Mouse (Mus musculus): Measurements from ENCODE around the gene Nek3. TPM values are rescaled to one million over a fixed set of nuclear protein-coding genes. Genes with fewer than 3 reads are reported as not detected.

The Nek3 gene
- polyA plus RNA-seq, 1 experiment from 2014 or later, result 6.1 TPM

DNA sequence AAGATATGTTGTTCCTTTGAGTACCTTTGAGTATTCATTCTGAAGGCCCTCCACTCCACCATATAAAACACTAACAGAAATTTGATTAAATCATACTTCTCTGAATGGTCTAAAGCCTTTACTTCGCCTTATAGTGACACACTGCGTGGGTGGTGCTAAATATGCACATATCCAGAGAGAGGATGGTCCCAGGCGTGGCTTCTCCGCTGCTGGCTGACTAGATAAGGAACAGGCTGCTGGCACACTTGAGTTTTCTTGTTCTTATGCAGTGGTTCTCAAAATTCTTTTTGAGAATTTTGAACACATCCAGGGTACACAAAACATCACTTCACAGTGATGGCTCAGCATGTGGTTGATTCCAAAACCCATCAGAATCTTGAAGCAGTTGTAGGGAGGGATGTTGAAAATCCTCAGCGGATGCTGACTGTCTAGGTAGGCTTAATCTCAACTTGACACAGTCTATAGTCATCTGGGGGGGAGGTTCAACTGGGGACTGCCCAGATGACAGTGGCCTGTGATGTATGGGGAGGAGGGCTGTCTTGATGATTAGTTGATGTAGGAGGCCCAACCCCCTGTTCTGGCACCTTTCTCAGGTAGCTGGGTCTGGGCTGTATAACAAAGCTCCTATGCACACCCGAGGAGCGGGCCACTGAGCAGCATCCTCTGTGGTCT, 32.0 kb downstream of the Nek3 start:
- no peak for ATAC-seq
- 0 out of 2 replicates have a peak, but pooled peaks cover 2% of the 10 kb centered on the region for H3K36me3 ChIP-seq (ENCODE audit: control insufficient read depth, insufficient read depth, low read length)
- H3K27me3 ChIP-seq (ENCODE audit: control insufficient read depth, insufficient read depth, low read depth, low read length), result no peaks in the 10 kb centered on the region
- H3K27ac ChIP-seq (ENCODE audit: low read length), result no peak overlapping the region
- 0 out of 2 replicates have a peak, but pooled peaks cover 2% of the 10 kb centered on the region for H3K9me3 ChIP-seq (replicated peaks; ENCODE audit: control insufficient read depth, low read length, poor library complexity, severe bottlenecking)
- 95% methylated on average over 7 of the region's 7 CpGs for WGBS
- no peak overlapping the region for H3K4me3 ChIP-seq (ENCODE audit: low read depth, low read length)
- no peak overlapping the region for H3K4me2 ChIP-seq (ENCODE audit: low read length)
- no peaks in the 10 kb centered on the region for H3K4me1 ChIP-seq (ENCODE audit: control insufficient read depth, insufficient read depth, low read length)
- H3K9ac ChIP-seq (ENCODE audit: low read depth, low read length), result no peak overlapping the region

DNA sequence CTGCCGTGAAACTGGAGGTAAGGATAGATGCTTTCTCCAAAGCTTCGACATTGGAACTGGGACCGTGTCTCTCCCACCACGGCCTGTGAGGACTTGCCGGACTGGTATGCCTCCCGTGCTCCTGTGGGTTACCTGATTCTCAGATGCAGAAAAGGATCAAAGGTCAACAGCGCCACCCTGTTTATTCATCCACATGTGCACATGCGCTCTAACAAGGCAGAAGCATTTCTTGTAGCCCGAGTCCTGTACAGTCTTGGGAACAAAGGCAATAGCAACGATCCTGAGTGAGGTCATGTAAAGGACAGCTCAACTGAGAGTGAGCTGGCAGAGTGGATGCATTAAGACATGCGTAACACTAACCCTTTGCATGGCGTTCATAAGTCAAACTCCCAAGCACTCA, 34.2 kb downstream of the Nek3 start:
- Histone ChIP-seq H3K27me3 (ENCODE audit: control insufficient read depth, insufficient read depth, low read depth, low read length) (no peaks in the 10 kb centered on the region), H3K27ac (ENCODE audit: low read length) (no peak overlapping the region), H3K4me1 (ENCODE audit: control insufficient read depth, insufficient read depth, low read length) (no peaks in the 10 kb centered on the region), H3K36me3 (ENCODE audit: control insufficient read depth, insufficient read depth, low read length) (peaks cover 8% of the 10 kb centered on the region; the same call in 1 of the 2 replicates), H3K4me3 (ENCODE audit: low read depth, low read length) (no peak overlapping the region), H3K4me2 (ENCODE audit: low read length) (no peak overlapping the region), H3K9ac (ENCODE audit: low read depth, low read length) (no peak overlapping the region), H3K9me3 (replicated peaks; ENCODE audit: control insufficient read depth, low read length, poor library complexity, severe bottlenecking) (no peaks in the 10 kb centered on the region)
- ATAC-seq, result no peak
- WGBS, result 89% methylated on average over 12 of the region's 12 CpGs

DNA sequence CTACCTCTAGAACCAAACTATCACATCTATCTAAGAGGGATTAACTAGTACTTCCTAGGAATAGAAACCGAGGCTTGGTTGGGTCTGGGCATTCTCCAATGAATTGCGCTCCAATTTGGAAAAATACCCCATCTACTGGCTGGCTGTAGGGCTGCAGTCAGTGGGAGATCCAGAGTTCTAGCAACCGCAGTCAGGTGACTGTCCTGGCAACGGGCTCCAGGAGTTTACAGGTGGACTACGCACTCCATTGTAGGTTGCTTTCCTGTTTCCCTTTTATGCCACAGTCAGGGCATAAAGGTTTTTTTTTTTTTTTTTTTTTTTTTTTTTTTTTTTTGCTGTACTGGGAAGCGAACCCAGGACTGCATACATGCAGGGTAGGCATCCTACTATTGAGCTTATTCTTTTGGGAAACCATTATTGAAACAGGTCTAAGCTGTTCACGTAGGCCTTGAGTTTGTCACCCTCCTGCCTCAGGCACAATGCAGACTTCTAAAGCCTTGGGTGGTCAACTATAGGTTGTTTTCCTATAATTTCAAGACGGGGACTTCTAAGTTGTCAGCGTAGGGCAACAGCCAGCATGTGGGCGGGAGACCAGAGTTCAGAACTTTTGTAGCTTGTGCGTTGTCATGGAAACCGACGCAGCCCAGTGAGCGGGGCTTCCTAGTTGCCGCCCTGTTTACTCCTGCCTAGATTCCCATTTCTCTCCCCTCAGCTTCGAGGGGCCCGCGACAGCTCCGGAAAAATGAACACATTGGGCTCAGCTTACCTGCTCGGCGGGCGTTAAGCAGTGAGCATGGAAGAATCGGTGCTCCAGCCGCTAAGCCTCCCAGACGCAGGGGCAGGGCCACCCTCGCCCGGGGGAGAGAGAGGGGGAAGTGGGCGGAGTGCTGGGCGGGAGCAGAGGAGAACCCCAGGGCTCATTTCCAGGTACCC, 41.7 kb downstream of the Nek3 start, which contains the start of gene Nek5:
Gene Nek5, minus strand, starts transcription at position 834 of the 933 bp plus-strand sequence.
- Histone ChIP-seq H3K27ac (ENCODE audit: low read length) (no peak within 1 kb of the TSS), H3K36me3 (ENCODE audit: control insufficient read depth, insufficient read depth, low read length) (peaks cover 12% of the 10 kb centered on the region; the same call in 1 of the 2 replicates), H3K27me3 (ENCODE audit: control insufficient read depth, insufficient read depth, low read depth, low read length) (0 out of 2 replicates have a peak, but pooled peaks cover 2% of the 10 kb centered on the region), H3K9me3 (replicated peaks; ENCODE audit: control insufficient read depth, low read length, poor library complexity, severe bottlenecking) (no peaks in the 10 kb centered on the region), H3K4me3 (ENCODE audit: low read depth, low read length) (peak within 1 kb of the TSS; percentile 38), H3K4me1 (ENCODE audit: control insufficient read depth, insufficient read depth, low read length) (peaks cover 5% of the 10 kb centered on the region), H3K4me2 (ENCODE audit: low read length) (peak within 1 kb of the TSS; percentile 79), H3K9ac (ENCODE audit: low read depth, low read length) (peak within 1 kb of the TSS; percentile 51; the same call in 1 of the 2 replicates)
- ATAC-seq, result peak; percentile 74
- 1% methylated on average over 29 of the region's 29 CpGs for WGBS

DNA sequence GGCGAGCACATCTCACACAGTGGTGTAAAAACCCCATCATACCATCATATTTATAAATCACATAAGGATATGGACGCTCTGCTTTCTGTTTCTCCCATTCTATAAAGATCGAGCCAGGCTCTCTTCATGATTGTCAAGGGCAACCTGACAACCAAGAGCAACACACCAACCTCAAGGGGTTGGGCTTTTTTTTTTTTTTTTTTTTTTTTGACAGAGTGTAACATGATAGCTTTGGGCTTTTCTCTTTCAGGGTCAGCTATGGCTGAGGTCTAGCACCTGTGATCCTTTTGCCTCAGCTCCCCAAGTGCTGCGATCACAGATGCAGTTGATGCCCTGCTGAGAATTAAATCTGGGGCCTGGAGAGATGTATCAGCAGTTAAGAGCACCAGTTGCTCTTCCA, 59.2 kb downstream of the Nek3 start:
- H3K4me2 ChIP-seq (ENCODE audit: low read length), result no peak overlapping the region

DNA sequence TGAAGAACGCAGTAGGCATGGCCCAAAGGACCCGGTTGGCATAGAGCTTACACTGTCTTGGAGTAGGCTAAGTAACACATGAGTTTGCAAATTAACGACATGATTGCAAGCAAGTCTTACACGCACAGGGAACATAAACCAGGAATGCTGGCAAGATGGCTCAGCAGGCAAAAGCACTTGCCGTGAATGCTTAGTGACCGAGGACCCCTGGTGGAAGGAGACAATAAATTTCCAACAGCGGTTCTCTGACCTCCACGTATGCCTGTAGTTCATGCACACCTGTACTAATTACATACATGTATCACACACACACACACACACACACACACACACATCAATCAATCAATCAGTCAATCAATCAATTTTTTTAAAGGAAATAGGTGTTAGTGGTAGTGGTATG, 74.7 kb downstream of the Nek3 start:
- ATAC-seq, result no peak
- no peak overlapping the region for H3K4me2 ChIP-seq (ENCODE audit: low read length)
- 59% methylated on average over 8 of the region's 8 CpGs for WGBS
- H3K27ac ChIP-seq (ENCODE audit: low read length), result no peak overlapping the region
- no peak overlapping the region for H3K9ac ChIP-seq (ENCODE audit: low read depth, low read length)
- no peaks in the 10 kb centered on the region for H3K9me3 ChIP-seq (replicated peaks; ENCODE audit: control insufficient read depth, low read length, poor library complexity, severe bottlenecking)
- H3K4me3 ChIP-seq (ENCODE audit: low read depth, low read length), result no peak overlapping the region
- no peaks in the 10 kb centered on the region for H3K27me3 ChIP-seq (ENCODE audit: control insufficient read depth, insufficient read depth, low read depth, low read length)
- H3K36me3 ChIP-seq (ENCODE audit: control insufficient read depth, insufficient read depth, low read length), result no peaks in the 10 kb centered on the region
- no peaks in the 10 kb centered on the region for H3K4me1 ChIP-seq (ENCODE audit: control insufficient read depth, insufficient read depth, low read length)

More for the DNA sequence above, 59.2 kb downstream of the Nek3 start:
- Histone ChIP-seq H3K9me3 (replicated peaks; ENCODE audit: control insufficient read depth, low read length, poor library complexity, severe bottlenecking) (no peaks in the 10 kb centered on the region), H3K27me3 (ENCODE audit: control insufficient read depth, insufficient read depth, low read depth, low read length) (no peaks in the 10 kb centered on the region), H3K4me3 (ENCODE audit: low read depth, low read length) (no peak overlapping the region), H3K36me3 (ENCODE audit: control insufficient read depth, insufficient read depth, low read length) (no peaks in the 10 kb centered on the region), H3K27ac (ENCODE audit: low read length) (no peak overlapping the region), H3K9ac (ENCODE audit: low read depth, low read length) (no peak overlapping the region), H3K4me1 (ENCODE audit: control insufficient read depth, insufficient read depth, low read length) (no peaks in the 10 kb centered on the region)
- WGBS, result 72% methylated on average over 4 of the region's 4 CpGs
- ATAC-seq, result no peak

DNA sequence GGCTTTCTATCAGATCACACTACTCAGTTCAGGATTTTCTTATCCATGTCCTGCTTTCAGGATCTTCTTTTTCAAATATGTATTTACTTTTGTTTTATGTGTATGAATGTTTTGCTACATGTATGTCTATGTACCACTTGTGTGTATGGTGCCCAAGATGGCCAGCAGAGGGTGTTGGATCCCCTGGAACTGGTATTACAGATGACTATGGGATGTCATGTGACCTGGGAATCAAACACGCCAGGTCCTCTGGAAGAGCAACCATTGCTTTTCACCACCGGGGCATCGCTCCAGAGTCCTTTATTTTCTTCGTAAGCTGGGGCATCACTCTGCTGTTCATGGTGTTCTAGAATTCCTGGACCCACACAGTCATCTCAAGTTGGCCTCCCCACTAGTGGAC, 77.0 kb downstream of the Nek3 start:
- H3K27ac ChIP-seq (ENCODE audit: low read length), result no peak overlapping the region
- H3K4me1 ChIP-seq (ENCODE audit: control insufficient read depth, insufficient read depth, low read length), result no peaks in the 10 kb centered on the region
- no peaks in the 10 kb centered on the region for H3K36me3 ChIP-seq (ENCODE audit: control insufficient read depth, insufficient read depth, low read length)
- no peak overlapping the region for H3K4me3 ChIP-seq (ENCODE audit: low read depth, low read length)
- no peak overlapping the region for H3K4me2 ChIP-seq (ENCODE audit: low read length)
- no peak for ATAC-seq
- no peak overlapping the region for H3K9ac ChIP-seq (ENCODE audit: low read depth, low read length)
- no peaks in the 10 kb centered on the region for H3K27me3 ChIP-seq (ENCODE audit: control insufficient read depth, insufficient read depth, low read depth, low read length)
- WGBS, result 89% methylated on average over 4 of the region's 4 CpGs
- H3K9me3 ChIP-seq (replicated peaks; ENCODE audit: control insufficient read depth, low read length, poor library complexity, severe bottlenecking), result no peaks in the 10 kb centered on the region

DNA sequence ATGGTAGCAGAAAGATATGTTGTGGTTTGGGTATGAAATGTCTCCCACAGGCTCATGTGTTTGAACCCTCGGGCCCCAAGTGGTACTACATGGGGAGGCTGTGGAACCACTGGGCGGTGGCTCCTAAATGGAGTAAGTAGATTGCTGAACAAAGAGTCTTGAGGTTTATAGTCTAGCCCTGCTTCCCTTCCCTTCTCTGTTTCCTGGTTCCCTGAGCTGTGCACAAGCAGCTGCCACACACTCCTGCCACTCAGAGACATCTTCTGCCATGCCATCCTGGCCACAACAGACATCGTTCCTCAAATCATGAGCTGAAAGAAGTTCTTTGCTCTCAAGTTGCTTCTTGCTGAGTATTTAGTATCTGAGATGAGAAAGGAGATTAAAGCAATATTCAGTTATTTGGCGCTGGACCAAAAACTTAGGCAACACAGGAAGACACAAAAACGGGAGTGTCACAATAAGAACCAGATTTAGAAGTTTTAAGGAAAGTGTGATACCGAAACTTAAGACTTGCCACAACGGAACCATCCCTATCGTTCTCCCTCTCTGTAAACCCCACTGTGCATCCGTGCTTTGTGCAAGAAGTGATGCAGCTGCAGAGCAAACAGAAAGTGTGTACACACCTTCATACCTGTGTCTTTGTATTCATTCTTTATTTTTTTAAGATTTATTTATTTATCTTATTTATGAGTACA, 86.8 kb downstream of the Nek3 start:
- H3K4me1 ChIP-seq (ENCODE audit: control insufficient read depth, insufficient read depth, low read length), result no peaks in the 10 kb centered on the region
- no peak overlapping the region for H3K4me3 ChIP-seq (ENCODE audit: low read depth, low read length)
- no peak overlapping the region for H3K4me2 ChIP-seq (ENCODE audit: low read length)
- 86% methylated on average over 9 of the region's 9 CpGs for WGBS
- no peaks in the 10 kb centered on the region for H3K27me3 ChIP-seq (ENCODE audit: control insufficient read depth, insufficient read depth, low read depth, low read length)
- ATAC-seq, result no peak
- no peak overlapping the region for H3K9ac ChIP-seq (ENCODE audit: low read depth, low read length)
- H3K9me3 ChIP-seq (replicated peaks; ENCODE audit: control insufficient read depth, low read length, poor library complexity, severe bottlenecking), result no peaks in the 10 kb centered on the region
- no peaks in the 10 kb centered on the region for H3K36me3 ChIP-seq (ENCODE audit: control insufficient read depth, insufficient read depth, low read length)
- H3K27ac ChIP-seq (ENCODE audit: low read length), result no peak overlapping the region

Data from midbrain, embryonic 16.5 days (tissue).